8 mouse cellular contexts compared by ENCODE assay signal in the genomic region with DNA sequence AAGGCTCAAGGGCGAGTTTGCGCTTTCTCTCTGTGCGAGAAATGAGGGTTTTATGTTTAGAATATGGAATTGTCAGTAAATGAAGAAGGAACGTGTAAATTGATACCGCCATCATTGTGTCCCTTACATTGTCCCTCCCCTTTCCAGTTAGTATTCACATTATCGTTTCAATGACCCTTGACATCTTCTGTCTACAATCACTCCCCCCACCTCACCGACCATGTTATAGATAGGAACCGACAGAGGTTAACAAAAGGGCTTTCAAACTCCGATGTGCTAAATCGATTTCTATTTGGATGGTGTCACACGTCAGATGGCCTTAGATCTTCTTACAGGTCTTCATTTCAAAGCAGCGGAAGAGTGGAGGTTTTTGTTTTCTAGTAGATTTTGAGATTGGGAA. TPM values are rescaled to one million over a fixed set of nuclear protein-coding genes. Genes with fewer than 3 reads are reported as not detected.
DNase-seq lines count a peak whose midpoint lies in the region; ATAC-seq and TF ChIP-seq lines count a peak whose summit lies in the region.

No protein-coding gene starts in this region.

- peak; percentile 27 for DNase-seq in CD4-positive, CD25-positive, alpha-beta regulatory T cell, adult 2 months (ENCODE audit: low read depth, low spot score)
- DNase-seq in spleen, adult 2 months (ENCODE audit: low read depth in 1 of 2, low spot score in 2 of 2): no peak
- DNase-seq in spleen, postnatal 10 days (ENCODE audit: low spot score in 2 of 2): no peak
- DNase-seq in limb, embryonic 14.5 days (ENCODE audit: low spot score): no peak
- no peak for DNase-seq in thymus, postnatal 4 days
- no peak for DNase-seq in kidney, postnatal 36 days

- no peak for ATAC-seq in CD4-positive, CD25-positive, alpha-beta regulatory T cell, adult 4 months
- no peak for ATAC-seq in limb, embryonic 14.5 days (ENCODE audit: low FRiP score, low read depth)

- H3K27ac ChIP-seq in spleen, adult 2 months (ENCODE audit: insufficient read depth, low read length): peak overlapping the region; percentile 81
- peak overlapping the region; percentile 92 for H3K27ac ChIP-seq in limb, embryonic 14.5 days (replicated peaks; ENCODE audit: low read depth, low read length)
- H3K27ac ChIP-seq in small intestine, adult 2 months (ENCODE audit: insufficient read depth, low read depth, low read length): peak overlapping the region; percentile 93

- no peak for TF ChIP-seq POLR2A in spleen, adult 2 months (IDR thresholded peaks at IDR 0.05; ENCODE audit: low read depth, low read length)
- TF ChIP-seq POLR2A in limb, embryonic 14.5 days (IDR thresholded peaks at IDR 0.05; ENCODE audit: borderline replicate concordance, extremely low read depth, insufficient read depth, insufficient read length): no peak
- no peak for TF ChIP-seq POLR2A in small intestine, adult 2 months (IDR thresholded peaks at IDR 0.05; ENCODE audit: low read depth, low read length)

- WGBS in spleen, adult 2 months: 23% methylated on average over 12 of the region's 12 CpGs
- WGBS in limb, embryonic 14.5 days: 11% methylated on average over 12 of the region's 12 CpGs
- WGBS in small intestine, adult 2 months: 7% methylated on average over 12 of the region's 12 CpGs

- H3K9ac ChIP-seq in limb, embryonic 14.5 days (ENCODE audit: low read depth, low read length, severe bottlenecking): peak overlapping the region; percentile 84

- H3K4me3 ChIP-seq in spleen, adult 2 months (ENCODE audit: extremely low read depth, insufficient read depth, insufficient read length): peak overlapping the region; percentile 72
- peak overlapping the region; percentile 70 for H3K4me3 ChIP-seq in limb, embryonic 14.5 days (replicated peaks; ENCODE audit: low read length)
- H3K4me3 ChIP-seq in small intestine, adult 2 months (ENCODE audit: low read depth, low read length): peak overlapping the region; percentile 93

- H3K9me3 ChIP-seq in limb, embryonic 14.5 days (ENCODE audit: control insufficient read depth, low read length): no peaks in the 10 kb centered on the region

- H3K4me1 ChIP-seq in spleen, adult 2 months (ENCODE audit: control insufficient read depth, insufficient read depth, insufficient read length): peaks cover 2% of the 10 kb centered on the region; the same call in 1 of the 2 replicates
- H3K4me1 ChIP-seq in limb, embryonic 14.5 days (ENCODE audit: control insufficient read depth, insufficient read depth, low read length): peaks cover 7% of the 10 kb centered on the region; the same call in 1 of the 2 replicates
- no peaks in the 10 kb centered on the region for H3K4me1 ChIP-seq in small intestine, adult 2 months (ENCODE audit: control insufficient read depth, insufficient read depth, insufficient read length, low read length)

- no peak for TF ChIP-seq CTCF in spleen, adult 2 months (IDR thresholded peaks at IDR 0.05; ENCODE audit: extremely low read depth, insufficient read depth, insufficient read length, insufficient replicate concordance)
- no peak for TF ChIP-seq CTCF in small intestine, adult 2 months (IDR thresholded peaks at IDR 0.05; ENCODE audit: extremely low read depth, insufficient read length, insufficient replicate concordance, low read depth, low read length)

- no peaks in the 10 kb centered on the region for H3K27me3 ChIP-seq in spleen, adult 2 months (ENCODE audit: control insufficient read depth, insufficient read depth, low read length)
- no peaks in the 10 kb centered on the region for H3K27me3 ChIP-seq in limb, embryonic 14.5 days (ENCODE audit: control insufficient read depth, insufficient read depth, low read length)
- no peaks in the 10 kb centered on the region for H3K27me3 ChIP-seq in small intestine, adult 2 months (ENCODE audit: control insufficient read depth, insufficient read depth, low read length)

- peak overlapping the region; percentile 62 for H3K4me2 ChIP-seq in limb, embryonic 14.5 days (replicated peaks; ENCODE audit: low read depth, low read length, severe bottlenecking)

- no peaks in the 10 kb centered on the region for H3K36me3 ChIP-seq in spleen, adult 2 months (ENCODE audit: control insufficient read depth, insufficient read depth, low read length)
- H3K36me3 ChIP-seq in limb, embryonic 14.5 days (ENCODE audit: control insufficient read depth, insufficient read depth, low read length): no peaks in the 10 kb centered on the region
- H3K36me3 ChIP-seq in small intestine, adult 2 months (ENCODE audit: control insufficient read depth, insufficient read depth, low read length): no peaks in the 10 kb centered on the region; the same call in 1 of the 2 replicates

RNA-seq across cellular contexts. Expression of a gene that starts 0.8 kb away (rescaled TPM):
- 10 to 100 TPM; 11.7 to 19.1 TPM for polyA plus RNA-seq in CD4-positive, CD25-positive, alpha-beta regulatory T cell, adult 4 months (2017; shearing (Covaris generic))
- polyA plus RNA-seq in spleen, adult 2 months (2012; rRNA removed): 1.2 TPM in 2 replicates
- 10.0 and 11.6 TPM in 2 replicates for polyA plus RNA-seq in limb, embryonic 14.5 days (2012; rRNA removed)
- 32.6 and 36.5 TPM in 2 replicates for polyA plus RNA-seq in limb, embryonic 14.5 days (2014; fragmentation: Nextera tagmentation; extraction: Ambion mirVana)
- 0.18 and 0.38 TPM in 2 replicates for polyA plus RNA-seq in small intestine, adult 2 months (2012; rRNA removed)

RNA-seq across cellular contexts. Expression of a gene that starts 42.8 kb away (rescaled TPM):
- 1 to 10 TPM; 3.0 to 3.6 TPM for polyA plus RNA-seq in CD4-positive, CD25-positive, alpha-beta regulatory T cell, adult 4 months (2017; shearing (Covaris generic))
- polyA plus RNA-seq in spleen, adult 2 months (2012; rRNA removed): 0.06 and 0.13 TPM in 2 replicates
- polyA plus RNA-seq in limb, embryonic 14.5 days (2012; rRNA removed): 1.9 and 3.2 TPM in 2 replicates
- polyA plus RNA-seq in limb, embryonic 14.5 days (2014; fragmentation: Nextera tagmentation; extraction: Ambion mirVana): 3.0 and 4.9 TPM in 2 replicates
- polyA plus RNA-seq in small intestine, adult 2 months (2012; rRNA removed): 0.06 and 0.56 TPM in 2 replicates

RNA-seq across cellular contexts. Expression of a gene that starts 57.5 kb away (rescaled TPM):
- 1 to 10 TPM in 1 of 2 experiments, under 1 TPM in 1; 0.76 to 1.5 TPM for polyA plus RNA-seq in CD4-positive, CD25-positive, alpha-beta regulatory T cell, adult 4 months (2017; shearing (Covaris generic))
- polyA plus RNA-seq in spleen, adult 2 months (2012; rRNA removed): 16.1 and 22.2 TPM in 2 replicates
- 34.4 and 42.9 TPM in 2 replicates for polyA plus RNA-seq in limb, embryonic 14.5 days (2012; rRNA removed)
- 8.8 and 10.6 TPM in 2 replicates for polyA plus RNA-seq in limb, embryonic 14.5 days (2014; fragmentation: Nextera tagmentation; extraction: Ambion mirVana)
- 11.1 and 16.8 TPM in 2 replicates for polyA plus RNA-seq in small intestine, adult 2 months (2012; rRNA removed)
